Mouse (Mus musculus) cerebellum, postnatal 25 days (tissue): Measurements from ENCODE around the gene Dapk3.

Experiments
- DNase-seq, 2 experiments: peaks; one replicate each; pipeline ENCODE4 v3.0.0; 2021; ENCODE audit warnings: mixed read lengths in 2 of 2

Gene Dapk3

GRCm38 (mm10) chr10:81146296-81146695 is 36.5 kb upstream of the Dapk3 start:
- DNase-seq: no peak

DNA sequence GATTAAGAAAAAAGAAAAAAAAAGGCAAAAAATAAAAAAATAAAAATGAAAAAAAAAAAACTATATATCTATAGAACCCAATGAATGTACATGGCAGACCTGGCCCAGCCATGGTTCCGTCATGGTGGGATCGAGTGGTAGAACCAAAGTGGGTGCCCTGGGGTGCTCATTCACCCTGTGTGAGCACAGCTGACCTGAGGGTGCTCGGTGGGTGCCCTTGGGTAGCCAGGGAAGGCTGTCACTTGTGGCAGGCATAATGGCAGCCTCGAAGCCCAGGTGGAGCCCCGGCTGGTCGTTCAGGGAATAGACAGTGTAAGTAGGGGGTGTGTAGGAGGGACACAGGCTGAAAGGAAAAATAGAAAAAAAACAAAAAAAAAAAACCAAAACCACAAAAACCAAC is 31.5 kb upstream of the Dapk3 start:
- no peak for DNase-seq

DNA sequence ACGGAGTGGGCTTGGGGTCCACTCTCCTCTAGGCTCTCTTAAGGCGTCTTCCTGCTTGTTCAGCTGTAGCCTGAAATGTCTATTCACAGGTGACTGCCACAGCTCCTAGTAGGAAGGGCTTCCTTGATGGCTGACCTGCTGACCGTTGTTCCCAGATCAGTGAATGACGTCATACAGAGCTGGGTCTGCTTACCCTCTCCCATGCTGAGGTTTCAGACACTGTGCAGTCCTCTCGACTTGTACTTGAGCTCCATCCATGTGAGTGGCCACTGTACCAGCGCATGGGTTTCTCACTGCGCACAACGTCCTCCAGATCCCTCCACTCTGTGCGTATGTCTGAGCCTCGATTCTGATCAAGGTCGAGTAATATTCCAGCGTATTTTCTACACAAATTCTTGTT is 30.2 kb upstream of the Dapk3 start:
- no peak for DNase-seq

DNA sequence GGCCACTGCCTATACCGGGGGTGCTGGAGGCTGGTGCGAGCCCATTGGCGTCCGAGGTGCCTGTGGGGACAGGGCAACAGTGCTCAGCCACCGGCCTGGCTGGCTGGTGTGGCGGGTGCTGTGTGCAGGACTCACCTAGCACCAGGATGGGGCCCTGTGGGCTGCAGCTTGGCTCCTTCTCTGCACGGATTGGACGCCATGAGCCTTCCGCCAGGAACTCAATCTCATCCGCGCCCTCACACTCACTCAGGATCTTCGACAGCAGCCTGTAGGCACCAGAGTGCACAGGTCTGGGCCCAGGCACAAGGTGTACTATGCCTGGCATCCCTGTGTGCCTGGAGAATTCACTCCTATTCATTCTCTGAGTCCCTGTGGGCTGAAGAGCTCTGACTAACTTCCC is 28.5 kb upstream of the Dapk3 start:
- DNase-seq: no peak

- DNase-seq: no peak
Observed at GRCm38 (mm10) chr10:81154736-81155135, 28.1 kb upstream of the Dapk3 start.

DNA sequence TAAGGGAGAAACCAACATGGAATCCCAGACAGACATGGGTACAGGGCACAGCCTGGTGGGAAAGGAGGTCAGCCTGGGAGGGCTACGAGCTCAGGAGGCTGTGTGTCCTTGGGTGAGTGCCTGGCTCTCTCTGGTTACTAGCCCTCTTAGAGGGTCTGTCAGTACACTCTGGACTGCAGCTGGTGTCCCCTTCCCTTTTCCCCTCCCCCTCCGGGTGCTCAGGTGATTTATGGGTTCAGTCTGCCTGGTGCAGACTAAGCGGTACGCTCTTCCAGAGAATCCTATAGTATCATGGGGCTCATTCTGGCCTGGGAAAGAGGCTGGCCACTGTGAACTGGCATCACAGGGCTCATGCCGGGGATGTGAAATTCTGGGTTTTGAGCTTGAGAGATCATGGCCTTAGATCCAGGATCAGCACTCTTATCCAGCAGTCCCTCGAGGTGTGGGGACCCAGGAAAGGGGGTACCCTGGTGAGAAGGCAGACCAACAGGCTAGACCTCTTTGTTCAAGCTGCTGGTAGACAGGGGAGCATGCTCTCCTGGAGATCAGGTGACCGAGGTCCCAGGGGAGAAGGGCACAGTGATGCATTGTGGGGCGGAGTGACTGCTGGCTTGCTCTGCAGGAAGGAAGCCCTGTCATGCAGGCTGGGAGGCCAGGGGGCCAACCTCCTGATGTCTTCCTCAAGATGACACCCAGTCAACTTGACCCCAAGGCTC is 21.0 kb upstream of the Dapk3 start:
- DNase-seq: no peak

DNA sequence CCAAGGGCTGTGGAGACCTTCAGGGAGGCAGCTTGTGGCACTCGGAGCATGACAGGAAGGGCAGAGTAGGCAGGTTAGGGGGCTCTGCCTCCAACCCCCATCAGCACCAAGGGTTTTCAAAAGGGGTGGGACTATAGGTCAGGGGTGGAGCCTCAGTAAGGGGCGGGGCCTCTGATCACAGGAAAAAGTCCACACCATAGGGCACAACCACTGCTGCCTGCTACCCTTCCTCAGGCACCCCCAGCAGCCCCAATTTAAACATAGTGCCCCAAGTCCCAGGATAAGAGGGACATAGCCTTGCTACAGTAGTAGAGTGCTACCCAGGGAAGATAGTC is 20.5 kb upstream of the Dapk3 start:
- DNase-seq: no peak

- peak; percentile 77 to 78 for DNase-seq
Observed at GRCm38 (mm10) chr10:81165118-81165517, 17.7 kb upstream of the Dapk3 start.

DNA sequence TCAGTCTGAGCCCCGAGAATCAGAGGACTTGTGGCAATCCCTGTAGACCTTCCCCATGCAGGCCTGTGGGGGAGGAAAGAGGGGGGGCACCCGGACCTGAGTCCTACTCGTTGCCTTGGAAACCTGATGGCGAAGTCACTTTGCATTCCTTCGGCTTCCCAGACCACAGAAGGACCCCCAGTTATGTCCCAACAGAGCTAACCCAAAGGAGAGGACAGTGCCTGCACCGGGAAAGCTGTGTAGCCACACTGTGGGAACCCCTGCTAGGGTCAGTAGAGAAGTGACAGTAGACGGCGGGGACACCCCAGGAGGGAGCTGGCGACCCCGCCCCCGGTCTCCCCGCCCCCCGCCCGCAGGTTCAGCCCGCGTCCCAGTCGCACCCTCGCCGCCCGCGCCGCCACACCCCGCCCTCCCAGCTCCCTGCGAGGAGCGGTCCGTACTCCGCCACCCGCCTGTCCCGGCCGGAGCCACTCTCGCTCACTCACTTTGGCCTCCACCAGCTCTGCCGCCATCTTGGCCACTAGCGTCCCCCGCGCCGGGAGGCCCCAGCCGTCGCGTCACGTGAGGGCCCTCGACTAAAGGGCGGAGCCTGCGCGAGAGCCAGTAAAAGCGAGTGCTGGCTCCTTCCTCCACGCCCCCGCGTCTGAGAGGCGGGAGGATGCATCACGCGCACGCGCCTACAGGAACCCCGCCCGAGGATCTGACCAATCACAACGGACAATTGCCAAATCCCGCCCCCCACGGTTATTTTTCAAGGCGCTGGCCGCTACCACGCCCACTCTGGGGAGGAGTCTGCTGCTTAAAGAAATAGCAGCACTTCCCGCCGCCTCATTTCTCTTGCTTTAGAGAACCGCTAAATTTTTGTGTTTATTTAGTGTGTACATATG is 15.4 kb upstream of the Dapk3 start, which contains the start of gene Pias4:
Gene Pias4, minus strand, starts transcription at position 724 of the 887 bp plus-strand sequence.
- peak; percentile 100 for DNase-seq

- DNase-seq: no peak
Observed at GRCm38 (mm10) chr10:81168087-81168431, 14.7 kb upstream of the Dapk3 start.

GRCm38 (mm10) chr10:81168521-81169244 is 14.1 kb upstream of the Dapk3 start:
- DNase-seq: peak; percentile 82 to 89

GRCm38 (mm10) chr10:81169411-81169900 is 13.3 kb upstream of the Dapk3 start:
- peak in 1 of 2 experiments; percentile 38 for DNase-seq

DNA sequence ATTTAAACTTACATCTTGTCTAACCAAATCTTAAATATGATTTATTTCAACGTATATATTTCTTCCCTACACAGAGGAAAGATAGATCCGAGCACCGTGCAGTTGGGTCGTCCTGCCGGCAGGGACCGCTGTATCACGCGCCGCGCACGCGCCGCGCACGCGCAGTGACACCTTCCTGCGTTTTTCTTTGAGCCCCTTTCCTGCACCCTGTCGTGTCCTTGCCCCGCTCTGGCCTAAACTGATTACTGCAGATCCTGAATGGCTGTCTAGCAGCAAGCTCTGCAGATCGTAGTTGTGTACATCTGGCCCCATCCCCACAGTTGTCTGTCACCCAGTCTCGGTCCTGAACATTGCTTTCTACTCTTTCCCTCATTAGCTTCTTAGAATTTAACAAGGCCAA is 9.7 kb upstream of the Dapk3 start:
- peak; percentile 89 to 92 for DNase-seq

DNA sequence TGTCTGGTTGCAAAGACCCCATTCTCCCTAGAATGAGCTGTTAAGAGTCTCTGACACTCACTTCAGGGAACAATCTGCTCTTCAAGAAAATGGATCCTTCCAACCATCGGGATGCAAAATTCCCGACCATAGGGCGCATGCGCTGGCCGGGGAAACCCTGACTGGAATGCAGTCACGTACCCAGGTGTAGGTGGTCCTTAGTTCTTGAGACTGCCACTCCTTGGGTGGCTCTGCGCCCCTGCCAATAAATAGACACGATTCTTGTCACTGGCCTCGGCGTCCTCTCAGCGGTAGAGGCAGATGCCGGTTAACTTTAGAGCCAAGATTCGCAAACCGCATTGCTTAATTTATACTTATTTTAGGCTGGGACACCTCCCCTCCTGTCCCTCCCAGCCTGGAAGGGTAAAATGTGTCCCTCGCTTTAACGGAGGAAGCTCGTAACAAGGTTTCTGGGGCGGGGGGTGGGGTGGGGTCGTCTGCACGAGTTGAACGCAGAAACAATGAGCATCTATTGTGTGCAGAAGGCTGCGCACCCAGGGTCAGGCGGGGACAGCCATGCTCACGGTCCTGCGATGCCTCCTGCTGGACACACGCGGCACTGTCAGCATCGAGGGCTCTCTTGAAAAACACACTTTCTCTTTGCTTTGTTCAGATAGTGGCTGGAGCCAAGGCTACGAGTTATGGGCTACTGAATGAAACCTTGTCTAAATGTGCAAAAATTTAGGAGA is 8.0 kb upstream of the Dapk3 start:
- peak; percentile 96 for DNase-seq

GRCm38 (mm10) chr10:81175345-81175701 is 7.5 kb upstream of the Dapk3 start:
- DNase-seq: peak in 1 of 2 experiments; percentile 58

- DNase-seq: peak in 1 of 2 experiments; percentile 58
Observed at GRCm38 (mm10) chr10:81175936-81176465, 6.8 kb upstream of the Dapk3 start.

DNA sequence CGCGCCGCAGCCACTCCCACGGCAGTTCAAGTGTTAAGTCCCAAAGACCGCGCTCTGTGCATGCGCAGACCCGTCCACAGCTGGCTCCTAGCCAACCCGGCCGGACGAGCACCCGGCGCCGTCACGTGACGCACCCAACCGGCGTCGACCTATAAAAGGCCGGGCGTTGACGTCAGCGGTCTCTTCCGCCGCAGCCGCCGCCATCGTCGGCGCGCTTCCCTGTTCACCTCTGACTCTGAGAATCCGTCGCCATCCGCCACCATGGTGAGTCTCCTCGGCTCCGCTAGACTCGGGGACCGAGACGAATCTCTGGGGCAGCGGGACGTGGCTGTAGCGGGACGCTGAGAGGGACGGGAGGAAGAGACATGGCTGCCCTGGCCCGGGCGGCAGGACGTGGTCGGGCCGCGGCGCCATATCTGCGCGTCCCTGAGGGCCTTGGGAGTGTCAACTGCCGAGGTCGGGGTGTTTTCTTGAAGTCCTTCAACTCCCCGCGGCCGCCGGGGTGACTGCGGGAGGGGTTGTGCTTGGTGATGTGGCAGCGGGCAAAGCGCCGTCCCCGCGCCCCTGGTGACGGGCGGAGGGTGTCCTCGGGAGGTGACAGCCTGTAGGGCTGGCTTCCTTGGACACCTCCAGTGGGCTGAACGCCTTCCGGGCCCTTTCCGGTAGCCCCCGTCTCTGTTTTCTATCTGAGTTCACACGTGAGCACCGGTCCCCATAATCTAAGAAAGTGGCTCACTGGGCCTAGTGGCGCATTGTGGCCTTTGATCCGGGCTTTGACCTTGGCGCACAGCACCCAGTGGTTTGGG is 6.1 kb upstream of the Dapk3 start, which contains the start of gene Eef2:
Gene Eef2, plus strand, starts transcription at position 166 of the 806 bp plus-strand sequence.
- DNase-seq: peak; percentile 100

GRCm38 (mm10) chr10:81177491-81177925 is 5.3 kb upstream of the Dapk3 start:
- DNase-seq: peak; percentile 57 to 71

GRCm38 (mm10) chr10:81177958-81178712 is 4.7 kb upstream of the Dapk3 start:
- peak in 1 of 2 experiments; percentile 40 for DNase-seq

GRCm38 (mm10) chr10:81178927-81179326 is 3.9 kb upstream of the Dapk3 start:
- no peak for DNase-seq
